Mouse (Mus musculus) liver, adult 2 months (tissue): ENCODE results near the gene Il1b. TPM values are rescaled to one million over a fixed set of nuclear protein-coding genes. Genes with fewer than 3 reads are reported as not detected.

Source experiments
- DNase-seq: peaks from one replicate; pipeline ENCODE4 v3.0.0-alpha.2; 2011; ENCODE audit warnings: low read depth, low spot score; ENCODE audit errors: extremely low read depth
- H3K27ac ChIP-seq: fragments of 200-500 bp; replicated peaks from 2 replicates; pipeline ENCODE4 v1.5.1; 2012; ENCODE audit warnings: low read depth, mild to moderate bottlenecking, control low read depth, inconsistent platforms, low read length; ENCODE audit not compliant: insufficient read depth
- H3K27me3 ChIP-seq: fragments of 200-500 bp; 2 replicates; pipeline ENCODE4 v1.6.1; 2012; ENCODE audit warnings: mild to moderate bottlenecking, moderate library complexity, low read length, inconsistent platforms; ENCODE audit not compliant: control insufficient read depth, insufficient read depth
- H3K36me3 ChIP-seq: fragments of 200-500 bp; 2 replicates; pipeline ENCODE4 v1.6.1; 2012; ENCODE audit warnings: low read length, inconsistent platforms; ENCODE audit not compliant: control insufficient read depth, insufficient read depth
- H3K4me1 ChIP-seq: fragments of 200-500 bp; 2 replicates; pipeline ENCODE4 v1.6.1; 2011; ENCODE audit warnings: low read length; ENCODE audit not compliant: control insufficient read depth, insufficient read depth
- H3K4me3 ChIP-seq: fragments of 200-500 bp; 2 replicates; pipeline ENCODE4 v1.5.1; 2011; ENCODE audit warnings: low read depth, mild to moderate bottlenecking, control low read depth, low read length, moderate library complexity; ENCODE audit not compliant: insufficient read depth
- H3K79me2 ChIP-seq: fragments of 200-500 bp; 2 replicates; pipeline ENCODE4 v1.6.1; 2012; ENCODE audit warnings: inconsistent platforms, mild to moderate bottlenecking, low read length, moderate library complexity; ENCODE audit not compliant: control insufficient read depth, insufficient read depth
- H3K9ac ChIP-seq: fragments of 200-500 bp; 2 replicates; pipeline ENCODE4 v1.6.1; 2012; ENCODE audit warnings: low read depth, mild to moderate bottlenecking, control low read depth, inconsistent platforms, low read length
- CTCF ChIP-seq: fragments of 200-500 bp; IDR thresholded peaks from 2 replicates; pipeline ENCODE4 v1.5.1; 2011; ENCODE audit warnings: low read depth, low read length, control low read depth
- POLR2A ChIP-seq: fragments of 200-500 bp; IDR thresholded peaks from 2 replicates; pipeline ENCODE4 v1.6.1; 2011; ENCODE audit warnings: low read length, control low read depth; ENCODE audit not compliant: insufficient read depth; ENCODE audit errors: extremely low read depth
- WGBS: fragments of 180-500 bp; shearing (Covaris S2); methylation state at CpG from one replicate; pipeline ENCODE4 v1.1.7; 2018; 5-methylcytosine and 5-hydroxymethylcytosine counted together
- polyA plus RNA-seq: library from polyadenylated mRNA; depleted of rRNA; stranded (reverse); fragments of >200 nt; gene quantifications from 2 replicates; pipeline ENCODE4 v1.2.3, GENCODE M21; 2012
- total RNA-seq: library from RNA; depleted of rRNA; stranded (reverse); fragments of >200 nt; gene quantifications from 2 replicates; pipeline ENCODE4 v1.2.3, GENCODE M21; 2014

Il1b gene
- total and polyA plus RNA-seq, 2 experiments = 0.84 to 2.1 TPM

DNA sequence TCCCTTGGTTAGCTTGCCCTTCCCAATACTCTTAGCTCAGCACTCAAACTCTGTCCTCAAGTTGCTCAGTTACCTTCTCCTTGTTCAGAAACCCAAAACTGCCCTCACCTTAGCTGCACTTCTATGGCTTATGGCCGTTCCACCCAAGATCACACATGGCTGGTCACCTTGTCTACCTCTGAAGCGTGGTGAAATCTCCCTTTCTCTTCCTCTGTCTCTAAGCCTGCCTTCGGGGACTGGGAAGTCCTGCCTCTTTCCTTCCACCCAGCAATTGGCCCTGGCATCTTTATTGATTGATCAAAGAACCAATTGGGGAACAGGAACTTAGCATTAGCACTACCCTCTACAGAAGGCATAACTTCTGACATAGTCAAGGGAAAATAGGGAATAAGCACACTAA is 27.2 kb upstream of the Il1b start:
- Histone ChIP-seq H3K4me1 (no peaks in the 10 kb centered on the region), H3K4me3 (no peak overlapping the region), H3K27me3 (no peaks in the 10 kb centered on the region), H3K79me2 (no peaks in the 10 kb centered on the region), H3K27ac (no peak overlapping the region), H3K9ac (no peak overlapping the region), H3K36me3 (no peaks in the 10 kb centered on the region)
- TF ChIP-seq CTCF = no peak
- no peak for TF ChIP-seq POLR2A
- 80% methylated on average over 3 of the region's 3 CpGs for WGBS
- no peak for DNase-seq

DNA sequence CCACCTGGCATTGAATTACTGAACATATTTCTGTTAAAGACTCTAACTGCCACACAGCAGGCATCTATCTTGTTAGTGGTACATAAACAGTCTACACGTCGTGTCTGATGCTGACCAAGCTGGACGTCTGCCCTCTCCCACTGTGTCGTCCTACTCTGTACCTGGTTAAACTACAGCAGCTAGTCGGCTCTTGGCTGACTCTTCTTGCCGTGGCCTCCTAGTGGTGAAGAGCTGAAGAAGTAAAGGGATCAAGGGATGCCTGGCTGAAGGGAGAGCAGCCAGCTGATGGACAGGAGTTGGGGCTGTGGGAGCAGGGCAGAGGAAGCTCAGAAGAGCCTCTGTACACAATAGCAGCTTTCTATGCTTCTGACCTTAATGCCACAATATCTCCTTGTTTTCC is 22.6 kb upstream of the Il1b start:
- no peak overlapping the region for H3K27ac ChIP-seq
- TF ChIP-seq CTCF (peak; percentile 68), POLR2A (no peak)
- DNase-seq = no peak
- no peaks in the 10 kb centered on the region for H3K36me3 ChIP-seq
- no peaks in the 10 kb centered on the region for H3K79me2 ChIP-seq
- H3K9ac ChIP-seq = no peak overlapping the region
- WGBS = 25% methylated on average over 6 of the region's 6 CpGs
- no peak overlapping the region for H3K4me3 ChIP-seq
- no peaks in the 10 kb centered on the region for H3K27me3 ChIP-seq
- H3K4me1 ChIP-seq = no peaks in the 10 kb centered on the region

GRCm38 (mm10) chr2:129390161-129390560 is 19.2 kb upstream of the Il1b start:
- no peaks in the 10 kb centered on the region for H3K27me3 ChIP-seq
- H3K79me2 ChIP-seq = no peaks in the 10 kb centered on the region
- H3K4me3 ChIP-seq = no peak overlapping the region
- H3K36me3 ChIP-seq = no peaks in the 10 kb centered on the region
- no peak overlapping the region for H3K27ac ChIP-seq
- H3K9ac ChIP-seq = no peak overlapping the region
- TF ChIP-seq CTCF = no peak
- no peak for TF ChIP-seq POLR2A
- no peak for DNase-seq
- 82% methylated on average over 5 of the region's 5 CpGs for WGBS
- no peaks in the 10 kb centered on the region for H3K4me1 ChIP-seq

- Histone ChIP-seq H3K36me3 (no peaks in the 10 kb centered on the region), H3K4me1 (no peaks in the 10 kb centered on the region), H3K4me3 (no peak overlapping the region), H3K79me2 (no peaks in the 10 kb centered on the region), H3K27me3 (no peaks in the 10 kb centered on the region), H3K9ac (no peak overlapping the region), H3K27ac (no peak overlapping the region)
- no peak for DNase-seq
- 58% methylated on average over 2 of the region's 2 CpGs for WGBS
- TF ChIP-seq CTCF (no peak), POLR2A (no peak)
Measured at GRCm38 (mm10) chr2:129389323-129389722, 18.4 kb upstream of the Il1b start.

DNA sequence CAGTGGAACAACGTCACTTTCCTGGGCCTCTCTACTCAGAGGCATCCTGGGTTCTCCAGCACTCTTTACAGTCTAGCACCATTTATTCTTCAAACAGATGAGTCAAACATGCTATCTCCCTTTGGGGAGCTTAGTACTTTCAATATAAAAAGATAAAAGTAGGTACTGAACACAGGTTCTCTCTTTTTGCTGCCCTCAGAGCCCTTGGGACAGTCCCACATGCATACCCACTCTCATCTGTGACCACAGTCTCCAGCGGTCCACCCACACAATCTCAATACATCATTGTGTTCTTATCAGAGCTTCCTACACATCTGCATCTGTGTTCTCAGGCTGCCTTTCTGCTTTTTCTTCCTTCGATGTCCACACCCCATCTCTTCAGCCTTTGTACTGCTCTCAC is 14.4 kb upstream of the Il1b start:
- Histone ChIP-seq H3K27me3 (no peaks in the 10 kb centered on the region), H3K36me3 (no peaks in the 10 kb centered on the region), H3K27ac (no peak overlapping the region), H3K9ac (no peak overlapping the region), H3K79me2 (no peaks in the 10 kb centered on the region), H3K4me1 (no peaks in the 10 kb centered on the region), H3K4me3 (no peak overlapping the region)
- no peak for DNase-seq
- no peak for TF ChIP-seq CTCF
- TF ChIP-seq POLR2A = no peak
- 92% methylated on average over 3 of the region's 3 CpGs for WGBS

DNA sequence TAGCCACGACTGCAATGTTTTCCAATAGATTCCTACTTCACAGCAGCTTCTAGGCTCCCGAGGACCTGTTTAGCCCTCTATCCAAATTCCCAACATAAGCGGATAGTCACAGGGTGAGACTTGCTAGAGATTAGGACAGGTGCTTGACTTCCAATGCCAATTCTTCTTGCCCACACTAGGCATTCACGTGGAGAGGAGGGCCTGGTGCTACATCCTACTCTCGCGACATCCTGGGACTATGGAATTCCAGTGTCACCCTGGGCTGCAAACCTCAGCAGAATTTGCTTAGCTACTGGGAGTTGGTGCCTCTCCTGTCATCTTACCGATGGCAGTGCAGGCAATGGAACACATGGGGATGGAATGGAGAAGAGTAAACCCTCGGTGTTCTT is 13.3 kb upstream of the Il1b start:
- Histone ChIP-seq H3K27ac (peak overlapping the region; percentile 27), H3K79me2 (no peaks in the 10 kb centered on the region), H3K9ac (no peak overlapping the region), H3K4me3 (no peak overlapping the region), H3K27me3 (no peaks in the 10 kb centered on the region), H3K36me3 (no peaks in the 10 kb centered on the region), H3K4me1 (no peaks in the 10 kb centered on the region)
- TF ChIP-seq POLR2A (no peak), CTCF (no peak)
- WGBS = 68% methylated on average over 8 of the region's 8 CpGs
- DNase-seq = no peak
